Mouse (Mus musculus) E14TG2a.4 (cell line): ENCODE measurements around the gene Methig1.
"Not testable (repeated sequence)": the region's sequence is repeated elsewhere in the genome, so short reads cannot be mapped to it uniquely, and the experiment has no call there.

ENCODE experiments used
- H3K27me3 ChIP-seq: 2 replicates; pipeline ENCODE4 v1.6.1; 2014; ENCODE audit warnings: low read length, control low read depth; ENCODE audit not compliant: insufficient read depth
- H3K36me3 ChIP-seq: 2 replicates; pipeline ENCODE4 v1.6.1; 2014; ENCODE audit warnings: low read length, control low read depth; ENCODE audit not compliant: insufficient read depth
- H3K4me1 ChIP-seq: replicated peaks from 2 replicates; pipeline ENCODE4 v1.6.1; 2014; ENCODE audit warnings: low read depth, low read length, control low read depth
- H3K4me3 ChIP-seq: replicated peaks from 2 replicates; pipeline ENCODE4 v1.5.1; 2014; ENCODE audit warnings: mild to moderate bottlenecking, low read length
- H3K9me3 ChIP-seq: 2 replicates; pipeline ENCODE4 v1.6.1; 2014; ENCODE audit warnings: low read length, control low read depth
- CTCF ChIP-seq: conservative IDR thresholded peaks from 2 replicates; pipeline ENCODE4 v1.5.1; 2014; ENCODE audit warnings: low read length
- NANOG ChIP-seq: IDR thresholded peaks from 2 replicates; pipeline ENCODE4 v1.6.1; 2014; ENCODE audit warnings: borderline replicate concordance, low read length, mixed read lengths
- POU5F1 ChIP-seq: IDR thresholded peaks from 2 replicates; pipeline ENCODE4 v1.6.1; 2014; ENCODE audit warnings: low read length, borderline replicate concordance

Methig1 gene

DNA sequence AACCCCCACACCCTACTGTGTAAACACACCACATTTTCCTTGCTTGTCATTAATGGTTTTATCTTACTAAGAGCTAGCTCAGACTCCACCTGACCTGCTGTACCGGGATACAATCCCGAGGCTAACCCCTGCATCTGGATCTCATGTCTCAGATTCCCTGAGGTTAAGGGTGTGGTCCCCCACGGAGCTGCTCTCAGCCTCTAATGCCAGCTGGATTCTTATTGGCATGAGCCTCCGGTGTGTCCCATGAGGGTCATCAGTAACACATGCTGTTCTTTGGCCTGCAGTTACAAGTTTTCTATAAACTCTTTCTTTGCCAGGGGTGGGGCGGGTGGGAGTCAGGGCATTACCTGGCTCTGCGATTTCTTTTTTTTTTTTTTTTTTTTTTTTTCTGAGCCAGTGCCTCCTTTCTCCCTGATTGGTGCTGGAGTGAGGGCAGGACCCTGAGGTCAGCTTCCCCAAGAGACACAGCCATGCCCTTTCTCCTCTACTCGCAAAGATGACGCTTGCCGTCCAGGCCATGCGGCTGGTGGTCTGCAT lies at the start of gene Methig1, which contains the start of gene Mettl7a2:
Gene Methig1 (plus strand): TSS at position 439 of the 540 bp plus-strand sequence.
Gene Mettl7a2 (plus strand): TSS at position 490 of the 540 bp plus-strand sequence.
- no peaks in the 10 kb centered on the region; the same call in 1 of the 2 replicates for H3K9me3 ChIP-seq
- H3K27me3 ChIP-seq, result peaks cover 3% of the 10 kb centered on the region; the same call in 1 of the 2 replicates
- TF ChIP-seq NANOG, result no peak
- TF ChIP-seq POU5F1, result no peak
- no peak for TF ChIP-seq CTCF
- 0 out of 2 replicates have a peak within 1 kb of the TSS, but pooled peaks have one; percentile 20 for H3K4me3 ChIP-seq
- H3K36me3 ChIP-seq, result no peaks in the 10 kb centered on the region
- peaks cover 11% of the 10 kb centered on the region for H3K4me1 ChIP-seq

GRCm38 (mm10) chr15:100303428-100304018 lies 49.4 kb upstream of the Methig1 start:
- H3K36me3 ChIP-seq, result no peaks in the 10 kb centered on the region
- H3K27me3 ChIP-seq, result no peaks in the 10 kb centered on the region
- peak overlapping the region; percentile 66 for H3K4me3 ChIP-seq
- H3K9me3 ChIP-seq, result no peaks in the 10 kb centered on the region
- TF ChIP-seq POU5F1, result no peak
- no peak for TF ChIP-seq NANOG
- H3K4me1 ChIP-seq, result peaks cover 70% of the 10 kb centered on the region

DNA sequence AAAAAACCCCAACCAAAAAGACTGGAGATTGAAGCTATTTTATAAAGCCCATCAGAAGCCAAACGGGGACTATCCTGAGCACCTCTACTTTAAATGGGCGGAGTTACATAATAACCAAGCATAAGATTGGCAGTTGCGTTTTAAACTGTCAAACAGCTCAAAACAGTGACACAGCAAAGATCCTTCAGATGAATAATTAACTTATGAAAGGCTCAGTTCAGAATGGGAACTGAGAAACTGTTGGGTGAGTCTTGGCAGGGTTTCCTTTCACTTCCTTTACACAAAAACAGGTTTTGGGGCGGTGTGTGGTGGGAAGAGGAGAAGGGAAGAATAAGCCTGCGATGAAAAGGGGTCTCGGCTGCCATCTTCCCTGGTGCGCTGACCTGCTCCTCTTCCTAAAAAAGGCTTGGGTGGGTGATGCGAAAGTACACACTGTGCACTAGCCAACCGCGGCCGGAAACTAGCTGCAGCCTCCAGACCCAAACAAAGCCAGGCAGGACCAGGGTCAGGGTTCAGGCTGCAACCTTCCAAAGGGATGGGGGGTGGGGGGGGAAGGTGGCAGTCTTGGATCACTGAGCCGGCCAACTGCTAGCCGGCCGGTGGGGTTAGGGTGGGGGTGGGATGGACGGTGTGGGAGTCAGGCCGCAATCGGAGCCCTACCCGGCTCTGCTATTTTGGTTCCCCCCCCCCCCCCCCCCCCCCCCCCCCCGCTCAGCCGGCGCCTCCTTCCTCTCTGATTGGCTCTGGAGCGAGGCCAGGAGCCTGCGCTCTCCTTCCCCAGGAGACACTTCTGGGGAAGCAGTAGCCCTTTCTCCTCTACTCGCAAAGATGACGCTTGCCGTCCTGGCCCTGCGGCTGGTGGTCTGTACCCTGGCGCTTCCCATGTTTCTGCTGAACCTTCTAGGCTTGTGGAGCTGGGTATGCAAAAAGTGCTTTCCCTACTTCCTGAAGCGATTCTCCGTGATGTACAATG lies 48.6 kb upstream of the Methig1 start, which contains the start of gene Mettl7a1:
Gene Mettl7a1 (plus strand): TSS at position 122 of the 973 bp plus-strand sequence.
- Histone ChIP-seq H3K9me3 (no peaks in the 10 kb centered on the region), H3K4me3 (peak within 1 kb of the TSS; percentile 78), H3K36me3 (no peaks in the 10 kb centered on the region), H3K4me1 (peaks cover 63% of the 10 kb centered on the region), H3K27me3 (no peaks in the 10 kb centered on the region)
- TF ChIP-seq CTCF (no peak), NANOG (no peak), POU5F1 (no peak)

- H3K36me3 ChIP-seq, result no peaks in the 10 kb centered on the region
- no peaks in the 10 kb centered on the region for H3K9me3 ChIP-seq
- no peak overlapping the region for H3K4me3 ChIP-seq
- peaks cover 45% of the 10 kb centered on the region for H3K4me1 ChIP-seq
- TF ChIP-seq POU5F1 (no peak), NANOG (no peak), CTCF (no peak)
- H3K27me3 ChIP-seq, result no peaks in the 10 kb centered on the region
Measured at GRCm38 (mm10) chr15:100306201-100306600, 46.7 kb upstream of the Methig1 start.

- not testable (repeated sequence) for H3K36me3 ChIP-seq, H3K4me3 ChIP-seq, H3K27me3 ChIP-seq, H3K9me3 ChIP-seq
- peaks cover 41% of the 10 kb centered on the region for H3K4me1 ChIP-seq
Measured at GRCm38 (mm10) chr15:100307438-100308096, 45.4 kb upstream of the Methig1 start.

DNA sequence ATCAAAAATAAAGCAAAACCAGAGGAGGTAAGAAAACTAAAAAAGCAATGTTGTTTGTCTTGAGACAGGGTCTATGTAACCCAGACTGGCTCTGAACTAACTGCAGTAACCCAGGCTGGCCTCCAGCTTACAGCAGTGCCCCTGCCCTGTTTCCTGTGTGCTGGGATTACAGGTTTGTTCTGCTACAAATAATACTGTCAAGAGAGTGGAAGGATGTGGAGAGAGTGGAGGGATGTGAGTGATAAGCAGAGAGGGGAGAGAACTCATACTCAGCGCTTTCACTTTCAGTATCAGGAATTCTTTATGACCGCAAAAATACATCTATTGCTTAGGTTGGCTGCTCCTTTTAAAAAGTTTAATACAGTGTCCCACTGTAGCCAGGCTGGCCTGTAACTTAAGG lies 40.6 kb upstream of the Methig1 start:
- H3K9me3 ChIP-seq, result no peaks in the 10 kb centered on the region
- no peak overlapping the region for H3K4me3 ChIP-seq
- TF ChIP-seq POU5F1, result no peak
- TF ChIP-seq CTCF, result no peak
- TF ChIP-seq NANOG, result no peak
- no peaks in the 10 kb centered on the region for H3K27me3 ChIP-seq
- no peaks in the 10 kb centered on the region for H3K36me3 ChIP-seq
- H3K4me1 ChIP-seq, result peaks cover 43% of the 10 kb centered on the region

DNA sequence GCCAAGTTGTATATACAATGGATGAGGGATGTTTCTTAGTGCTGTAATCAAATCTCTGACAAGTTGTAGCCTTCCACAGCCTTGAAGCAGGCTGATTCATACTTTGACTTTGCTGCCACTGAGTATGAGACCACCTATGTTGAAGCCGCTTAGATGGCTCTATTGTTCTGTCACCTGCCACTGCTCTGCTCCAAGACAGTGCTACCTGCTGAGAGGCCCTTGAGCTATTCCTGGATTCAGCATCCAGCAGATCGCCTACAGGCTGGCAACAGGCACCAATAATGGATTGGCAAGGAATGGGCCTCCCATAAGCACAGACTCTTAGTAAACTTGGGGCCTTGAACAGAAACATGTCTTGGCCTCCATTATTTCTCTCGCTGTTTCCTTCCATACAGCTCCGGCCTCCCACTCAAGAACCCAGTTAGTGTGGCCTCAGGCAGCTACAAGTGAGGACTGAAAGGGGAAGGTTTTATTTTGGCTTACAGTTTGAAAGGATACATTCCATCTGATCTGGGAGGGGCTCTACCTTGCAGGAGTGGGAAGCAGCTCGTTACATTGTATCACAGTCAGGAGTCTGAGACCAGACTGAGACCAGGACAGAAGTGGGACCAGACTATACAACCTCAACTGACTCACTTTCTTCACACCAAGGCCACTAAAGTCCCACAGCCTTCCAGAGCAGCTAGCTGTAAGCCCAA lies 38.4 kb upstream of the Methig1 start:
- no peaks in the 10 kb centered on the region for H3K27me3 ChIP-seq

GRCm38 (mm10) chr15:100318014-100318671 lies 34.8 kb upstream of the Methig1 start:
- not testable (repeated sequence) for H3K4me3 ChIP-seq, H3K27me3 ChIP-seq, H3K36me3 ChIP-seq, H3K9me3 ChIP-seq
- peaks cover 46% of the 10 kb centered on the region for H3K4me1 ChIP-seq

More for the DNA sequence above, 38.4 kb upstream of the Methig1 start:
- H3K4me3 ChIP-seq, result no peak overlapping the region
- H3K9me3 ChIP-seq, result no peaks in the 10 kb centered on the region
- H3K36me3 ChIP-seq, result no peaks in the 10 kb centered on the region
- TF ChIP-seq POU5F1, result no peak
- TF ChIP-seq NANOG, result 0 out of 2 replicates have a peak, but pooled peaks have one; percentile 60
- peaks cover 41% of the 10 kb centered on the region for H3K4me1 ChIP-seq
